Mouse (Mus musculus) liver, postnatal 0 days (tissue): ENCODE measurements around the gene Il18.

ENCODE experiments used
- CTCF ChIP-seq: sonication (generic); IDR thresholded peaks from 2 replicates; pipeline ENCODE4 v1.5.1; 2016; ENCODE audit warnings: antibody characterized with exemption, low read depth
- EP300 ChIP-seq: IDR thresholded peaks from 2 replicates; pipeline ENCODE4 v1.6.1; 2016; ENCODE audit warnings: antibody characterized with exemption, low read depth, mild to moderate bottlenecking

DNA sequence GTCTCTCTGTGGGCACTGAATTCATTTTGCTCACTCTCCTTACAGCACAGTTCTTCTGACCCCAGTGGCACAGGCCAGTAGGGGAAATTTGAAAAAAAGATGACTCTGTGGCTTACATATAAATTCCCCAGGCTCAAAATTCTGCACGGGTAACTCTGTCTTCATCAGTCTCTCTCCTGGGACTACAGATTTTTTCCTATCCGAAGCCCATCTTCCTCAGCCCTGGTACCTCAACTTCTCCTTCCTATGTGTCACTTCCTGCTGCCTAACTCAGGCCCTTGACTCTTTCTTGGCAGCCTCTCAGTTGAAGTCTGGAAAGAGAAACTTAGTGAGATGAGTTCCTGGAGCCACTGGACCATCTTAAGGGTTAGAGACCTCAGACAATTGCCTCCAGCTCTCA is 1.1 kb upstream of the Il18 start:
- TF ChIP-seq CTCF (no peak), EP300 (no peak)
